Mouse (Mus musculus): ENCODE results near the gene Rabep1.

The Rabep1 gene

DNA sequence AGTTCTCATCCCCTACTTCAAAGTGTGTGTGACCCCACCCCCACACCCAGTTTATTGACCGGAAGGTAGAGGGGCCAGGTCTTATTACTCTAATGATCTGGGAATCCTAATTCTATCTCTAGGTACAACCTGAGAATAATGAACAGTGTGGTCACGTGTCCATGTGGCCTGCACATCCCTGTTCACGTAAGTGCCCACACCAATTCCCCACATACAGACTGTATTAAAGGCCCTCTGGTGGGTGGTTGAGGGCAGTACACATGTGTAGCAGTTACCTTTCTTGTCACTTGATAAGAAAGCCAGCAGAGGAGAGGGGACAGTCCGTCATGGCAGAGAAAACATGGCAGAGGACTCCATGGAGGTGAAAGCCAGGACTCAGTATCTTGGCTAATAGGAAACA is 129.4 kb downstream of the Rabep1 start:
- DNase-seq (ENCODE audit: low spot score in 2 of 2), result no peak

DNA sequence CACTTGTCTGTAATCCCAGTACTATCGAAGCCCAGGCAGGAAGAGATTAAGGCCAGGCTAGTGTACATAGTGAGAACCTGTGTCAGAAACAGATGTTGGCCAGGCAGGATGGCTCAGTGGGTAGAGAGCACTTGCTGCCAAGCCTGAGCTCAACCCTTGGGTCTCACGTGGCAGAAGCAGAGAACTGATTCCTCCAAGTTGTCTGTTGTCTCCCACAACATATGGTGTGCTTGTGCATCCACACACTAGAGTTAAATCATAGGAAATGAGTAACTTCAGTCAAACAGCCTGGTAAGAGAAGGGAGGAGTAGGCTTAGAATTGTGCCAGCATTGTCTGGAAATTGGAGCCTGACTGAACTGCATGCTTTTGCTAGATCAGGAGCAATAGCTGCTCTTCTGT is 130.6 kb downstream of the Rabep1 start:
- DNase-seq (ENCODE audit: low spot score in 2 of 2), result peak; percentile 23 to 37

DNA sequence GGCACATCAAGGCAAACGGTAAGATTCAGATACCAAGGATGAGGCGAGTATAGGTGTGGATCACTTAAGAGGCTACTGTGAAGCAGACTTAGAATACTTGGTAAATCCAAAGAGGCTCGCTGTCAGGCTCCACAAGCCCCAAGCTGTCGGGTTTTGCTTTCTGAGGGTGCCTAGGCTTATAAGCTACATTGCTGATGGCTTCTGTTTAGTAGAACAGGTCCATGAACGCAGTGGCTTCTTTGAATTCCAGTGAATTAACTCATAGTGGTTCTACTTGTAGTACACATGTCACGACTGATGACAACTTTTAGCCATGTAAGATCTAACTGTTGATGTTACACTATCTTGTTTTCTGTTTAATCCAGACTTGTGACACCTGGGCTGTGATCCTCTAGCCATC is 132.7 kb downstream of the Rabep1 start:
- no peak for DNase-seq (ENCODE audit: low spot score in 2 of 2)

DNA sequence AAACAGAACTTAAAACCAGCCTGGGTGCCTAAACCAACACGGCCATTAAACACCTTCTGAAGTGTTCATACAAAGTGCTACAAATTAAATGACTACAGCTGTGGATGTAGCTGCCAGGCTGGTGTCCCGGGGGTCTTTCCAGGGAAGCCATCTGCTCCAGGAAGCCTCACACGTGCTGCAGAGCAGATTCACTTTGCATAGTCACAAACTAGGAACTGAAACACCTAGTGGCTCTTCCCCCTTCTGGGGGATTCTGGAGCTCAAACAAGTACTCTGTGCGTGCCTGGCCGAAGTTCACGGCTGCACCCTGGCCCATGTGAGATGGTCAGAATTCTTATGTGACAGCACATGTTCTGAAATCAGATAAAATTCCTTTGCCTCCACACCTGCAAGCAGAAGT is 135.7 kb downstream of the Rabep1 start:
- no peak for DNase-seq (ENCODE audit: low spot score in 2 of 2)

DNA sequence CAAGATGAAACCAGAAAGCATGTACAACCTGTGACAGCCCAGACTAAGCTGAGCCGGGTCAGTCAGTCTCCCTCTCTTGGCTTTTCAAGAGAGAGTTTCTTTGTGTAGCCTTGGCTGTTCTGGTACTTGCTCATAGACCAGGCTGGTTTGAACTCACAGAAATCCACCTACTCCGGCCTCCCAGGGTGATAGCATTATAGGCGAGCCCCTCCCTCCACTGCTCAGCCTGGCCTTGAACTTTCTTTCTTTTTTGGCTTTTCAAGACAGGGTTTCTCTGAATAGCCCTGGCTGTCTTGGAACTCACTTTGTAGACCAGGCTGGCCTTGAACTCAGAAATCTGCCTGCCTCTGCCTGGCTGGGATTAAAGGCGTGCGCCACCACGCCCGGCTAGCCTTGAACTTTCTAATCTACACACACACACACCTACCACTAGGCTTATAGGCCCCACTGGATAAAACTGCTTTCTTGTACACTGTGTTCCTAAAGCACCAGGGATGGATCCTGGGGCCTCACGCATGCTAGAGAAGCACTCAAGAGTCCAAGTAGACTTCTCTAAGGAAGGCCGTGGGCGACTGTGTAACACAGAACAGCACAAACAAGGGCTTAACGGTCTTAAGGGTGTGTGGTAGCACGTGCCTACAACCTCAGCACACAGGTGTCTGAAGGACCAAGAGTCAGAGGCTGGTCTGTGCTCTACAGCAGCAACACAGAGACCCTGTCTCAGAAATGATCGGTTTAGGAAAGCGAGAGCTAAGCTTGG is 136.4 kb downstream of the Rabep1 start:
- DNase-seq (ENCODE audit: low spot score in 2 of 2), result no peak

DNA sequence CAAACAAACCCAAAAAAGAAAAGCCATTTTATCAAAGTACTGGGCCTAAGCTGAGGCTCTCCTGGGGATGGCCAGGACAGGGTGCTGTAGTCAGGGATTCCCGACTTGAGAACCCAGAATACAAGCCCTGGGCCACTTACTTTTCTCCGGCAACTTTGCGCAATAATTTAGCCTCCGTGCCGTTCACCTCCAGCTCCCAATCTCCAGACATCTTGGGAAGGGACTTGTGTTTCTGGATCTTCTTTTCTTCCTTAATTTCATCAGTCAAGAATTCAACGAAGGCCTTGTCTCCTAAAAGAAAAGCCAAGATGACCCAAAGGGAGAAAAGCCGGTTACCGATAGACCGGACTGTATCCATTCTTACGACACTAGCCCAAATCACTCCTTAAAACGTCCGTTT is 137.5 kb downstream of the Rabep1 start:
- DNase-seq (ENCODE audit: low spot score in 2 of 2), result no peak

DNA sequence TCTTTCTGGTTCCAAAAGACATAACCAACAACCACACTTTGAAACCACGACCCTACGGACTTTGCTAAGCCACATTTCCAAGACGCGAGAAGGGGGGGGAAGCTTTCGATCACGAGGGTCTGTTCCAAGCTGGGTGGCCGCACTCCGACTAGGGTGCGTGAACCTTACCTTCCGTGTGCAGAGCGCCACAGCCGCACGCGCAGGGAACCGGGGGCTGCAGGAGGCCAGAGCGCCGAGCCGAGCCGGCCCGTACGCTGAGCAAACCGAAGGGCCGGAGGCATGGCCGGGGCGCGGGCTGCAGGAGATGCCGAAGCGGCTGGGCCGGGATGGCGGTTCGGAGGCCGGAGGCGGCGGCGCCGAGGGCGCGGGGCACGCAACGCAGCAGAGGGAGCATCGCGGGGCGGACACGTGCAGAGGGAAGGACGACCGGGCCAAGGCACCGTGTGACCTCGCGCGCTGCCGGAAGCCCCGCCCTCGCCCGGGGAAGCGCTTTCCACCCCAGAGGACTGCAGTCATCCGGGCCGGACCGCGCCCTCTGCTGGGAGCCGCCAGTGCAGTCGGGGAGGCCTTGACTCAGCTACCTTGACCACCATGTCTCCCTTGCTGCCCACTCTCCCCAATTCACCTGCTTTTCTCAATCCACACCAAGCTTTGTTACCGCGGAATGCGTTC is 138.1 kb downstream of the Rabep1 start, which contains the start of gene C1qbp:
C1qbp (minus strand) TSS at position 470 of the 672 bp plus-strand sequence.
- peak; percentile 92 to 93 for DNase-seq (ENCODE audit: low spot score in 2 of 2)

Measured in right cerebral cortex, adult 2 months (tissue).